Mouse (Mus musculus) spleen, adult 18-20 months (tissue): ENCODE measurements around the gene Adam29.

Experiments
- DNase-seq, 2 experiments: peaks; one replicate each; pipeline ENCODE4 v3.0.0; 2022; ENCODE audit warnings: mixed read lengths in 2 of 2

Adam29 gene

DNA sequence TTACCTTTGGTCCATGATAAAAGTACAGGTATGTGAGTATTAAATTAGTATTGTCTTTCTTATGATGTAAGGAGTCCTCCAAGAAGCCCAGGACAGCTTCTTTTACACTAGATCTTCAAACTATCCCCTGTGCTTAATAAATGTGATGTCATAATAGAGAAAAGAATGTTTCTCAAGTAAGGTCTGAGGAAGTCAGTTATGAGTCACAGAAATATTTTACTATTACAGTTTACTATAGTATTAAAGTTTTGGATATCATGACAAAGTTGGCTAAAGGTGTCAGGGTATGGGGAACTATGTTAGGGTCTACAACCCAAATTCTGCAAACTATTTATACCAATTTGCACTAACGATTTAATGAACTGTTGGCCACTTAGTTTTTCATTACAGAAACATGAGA, at the start of gene Adam29:
Gene Adam29 (minus strand): TSS at position 101 of the 400 bp plus-strand sequence.
- DNase-seq: no peak

DNA sequence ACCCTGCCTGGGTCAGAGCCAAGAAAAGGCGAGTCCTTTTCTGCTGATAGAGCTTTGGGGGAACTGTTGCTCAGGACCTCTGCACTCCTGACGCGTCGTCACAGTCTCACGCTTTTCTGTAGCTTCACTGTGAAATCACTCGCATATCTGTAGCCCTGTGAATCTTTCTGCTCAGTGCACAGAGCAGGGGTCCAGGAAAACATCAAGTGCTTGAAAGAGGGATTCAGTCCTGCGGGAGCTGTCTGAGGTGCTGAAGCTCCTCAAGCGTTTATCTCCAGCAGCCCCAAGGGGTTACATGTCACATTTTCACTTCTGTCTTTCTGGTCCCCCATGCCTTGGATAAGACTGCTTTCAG, 33.8 kb upstream of the Adam29 start:
- no peak for DNase-seq

DNA sequence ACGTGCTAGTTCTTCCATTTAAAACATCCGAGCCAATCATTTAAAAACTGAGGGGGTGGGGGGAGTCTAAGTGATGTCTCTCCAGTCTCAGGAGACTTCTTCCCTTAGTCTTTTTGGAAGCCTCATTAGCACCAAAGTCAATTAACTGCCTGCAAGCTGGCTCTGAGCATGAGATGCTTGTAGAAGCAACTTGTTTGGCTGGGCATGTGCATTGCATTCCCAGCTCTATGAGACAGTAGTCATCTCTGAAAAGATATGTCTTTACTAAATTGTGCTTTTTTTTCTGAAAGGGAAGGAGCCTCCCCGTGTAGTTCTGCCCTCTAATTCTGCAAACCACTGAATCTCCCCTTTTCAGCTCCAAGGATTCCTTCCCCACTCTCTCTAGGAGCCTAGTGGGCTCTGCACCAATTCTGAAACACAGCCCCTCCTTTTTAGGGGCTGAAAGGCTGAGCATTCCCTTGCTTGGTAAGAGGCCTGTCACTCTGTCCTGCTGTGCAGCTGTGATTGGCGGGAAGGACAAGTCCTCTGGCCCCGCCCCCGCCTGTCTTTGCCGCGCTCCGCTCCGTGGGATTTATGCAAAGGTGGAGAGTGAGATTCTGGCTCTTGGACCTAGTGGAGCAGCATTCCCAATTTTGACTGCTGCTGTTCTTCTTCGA, 33.2 kb upstream of the Adam29 start, which contains the start of gene Glra3:
Gene Glra3 (plus strand): TSS at position 591 of the 656 bp plus-strand sequence.
- no peak for DNase-seq
